Mouse (Mus musculus) heart, embryonic 15.5 days (tissue): ENCODE data around the gene Tnrc6b. TPM values are rescaled to one million over a fixed set of nuclear protein-coding genes. Genes with fewer than 3 reads are reported as not detected.
"Not testable (repeated sequence)": the region's sequence is repeated elsewhere in the genome, so short reads cannot be mapped to it uniquely, and the experiment has no call there.

Experiments used
- ATAC-seq: fragments of 200-750 bp; cut with Nextera tagmentation; replicated peaks from 2 replicates; pipeline ENCODE4 v1.8.0; 2017; ENCODE audit warnings: low read depth, moderate TSS enrichment; ENCODE audit not compliant: insufficient number of reproducible peaks, insufficient read depth, low FRiP score
- H3K27ac ChIP-seq: fragments of 300-500 bp; sonication (generic); 2 replicates; pipeline ENCODE4 v1.5.1; 2015; ENCODE audit warnings: mild to moderate bottlenecking, inconsistent platforms
- H3K27me3 ChIP-seq: fragments of 300-500 bp; sonication (generic); 2 replicates; pipeline ENCODE4 v1.6.1; 2015; ENCODE audit warnings: inconsistent platforms
- H3K36me3 ChIP-seq: fragments of 300-500 bp; sonication (generic); 2 replicates; pipeline ENCODE4 v1.6.1; 2015; ENCODE audit warnings: mild to moderate bottlenecking, inconsistent platforms
- H3K4me1 ChIP-seq: fragments of 300-500 bp; sonication (generic); replicated peaks from 2 replicates; pipeline ENCODE4 v1.6.1; 2015; ENCODE audit warnings: inconsistent platforms
- H3K4me2 ChIP-seq: fragments of 300-500 bp; sonication (generic); 2 replicates; pipeline ENCODE4 v1.6.1; 2015; ENCODE audit warnings: inconsistent platforms, mild to moderate bottlenecking, moderate library complexity
- H3K4me3 ChIP-seq: fragments of 300-500 bp; sonication (generic); 2 replicates; pipeline ENCODE4 v1.5.1; 2015; ENCODE audit warnings: mild to moderate bottlenecking, inconsistent platforms
- H3K9ac ChIP-seq: fragments of 300-500 bp; sonication (generic); 2 replicates; pipeline ENCODE4 v1.6.1; 2015; ENCODE audit warnings: mild to moderate bottlenecking, inconsistent platforms
- H3K9me3 ChIP-seq: fragments of 300-500 bp; sonication (generic); replicated peaks from 2 replicates; pipeline ENCODE4 v1.6.1; 2016; ENCODE audit warnings: inconsistent platforms
- WGBS: fragments of 180-500 bp; shearing (Covaris S2); methylation state at CpG from one replicate; pipeline ENCODE4 v1.1.7; 2015; ENCODE audit warnings: mixed read lengths; 5-methylcytosine and 5-hydroxymethylcytosine counted together
- polyA plus RNA-seq: library from polyadenylated mRNA; unstranded; fragments of >200 nt; fragmentation: Nextera tagmentation; extraction: Ambion mirVana; gene quantifications from 2 replicates; pipeline ENCODE4 v1.2.1, GENCODE M21; 2015

Gene Tnrc6b
- polyA plus RNA-seq, 1 experiment from 2014 or later, result 22.7 TPM

DNA sequence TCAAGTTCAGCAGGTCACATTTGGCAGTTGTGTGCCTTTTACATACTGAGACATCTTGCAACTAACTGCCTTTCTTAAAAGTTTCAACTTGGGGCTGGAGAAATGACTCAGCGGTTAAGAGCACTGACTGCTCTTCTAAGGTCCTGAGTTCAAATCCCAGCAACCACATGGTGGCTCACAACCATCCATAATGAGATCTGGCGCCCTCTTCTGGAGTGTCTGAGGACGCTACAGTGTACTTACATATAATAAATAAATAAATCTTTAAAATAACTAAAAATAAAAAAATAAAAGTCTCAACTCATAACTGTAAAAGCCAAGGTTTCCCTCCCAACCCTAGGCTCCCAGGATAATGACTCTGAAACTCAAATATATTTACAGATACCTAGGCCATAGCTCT is 141.4 kb downstream of the Tnrc6b start:
- H3K9ac ChIP-seq, H3K4me2 ChIP-seq, H3K27me3 ChIP-seq, H3K27ac ChIP-seq, H3K9me3 ChIP-seq, H3K36me3 ChIP-seq, H3K4me3 ChIP-seq, ATAC-seq: not testable (repeated sequence)
- WGBS, result 88% methylated on average over 3 of the region's 3 CpGs
- H3K4me1 ChIP-seq, result peaks cover 33% of the 10 kb centered on the region

DNA sequence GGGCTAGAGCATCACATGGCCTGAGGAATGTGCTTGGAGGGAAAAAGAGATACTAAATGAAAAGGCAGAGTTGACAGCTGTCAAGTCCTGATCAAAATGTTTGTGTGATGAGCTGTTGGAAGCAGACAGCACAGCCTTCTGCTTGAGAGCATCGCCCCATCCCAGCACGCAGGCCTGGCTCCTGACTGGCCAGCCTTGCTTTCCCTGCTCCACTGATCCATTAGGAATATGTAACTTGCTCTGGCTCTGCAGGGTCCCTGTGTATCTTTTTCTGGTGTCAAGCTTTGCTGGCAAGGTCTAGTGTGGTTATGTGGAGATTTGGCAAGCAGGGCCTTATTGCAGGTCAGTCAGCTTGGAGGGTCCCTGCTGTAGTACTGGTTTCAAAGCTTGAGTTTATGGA is 148.3 kb downstream of the Tnrc6b start:
- H3K36me3 ChIP-seq, result 0 out of 2 replicates have a peak, but pooled peaks cover 4% of the 10 kb centered on the region
- peaks cover 10% of the 10 kb centered on the region for H3K4me1 ChIP-seq
- no peaks in the 10 kb centered on the region for H3K9me3 ChIP-seq
- no peak overlapping the region for H3K4me2 ChIP-seq
- H3K9ac ChIP-seq, result no peak overlapping the region
- no peak overlapping the region for H3K27ac ChIP-seq
- ATAC-seq, result no peak
- no peaks in the 10 kb centered on the region for H3K27me3 ChIP-seq
- H3K4me3 ChIP-seq, result no peak overlapping the region
- 95% methylated on average over 2 of the region's 2 CpGs for whole genome bisulfite sequencing

DNA sequence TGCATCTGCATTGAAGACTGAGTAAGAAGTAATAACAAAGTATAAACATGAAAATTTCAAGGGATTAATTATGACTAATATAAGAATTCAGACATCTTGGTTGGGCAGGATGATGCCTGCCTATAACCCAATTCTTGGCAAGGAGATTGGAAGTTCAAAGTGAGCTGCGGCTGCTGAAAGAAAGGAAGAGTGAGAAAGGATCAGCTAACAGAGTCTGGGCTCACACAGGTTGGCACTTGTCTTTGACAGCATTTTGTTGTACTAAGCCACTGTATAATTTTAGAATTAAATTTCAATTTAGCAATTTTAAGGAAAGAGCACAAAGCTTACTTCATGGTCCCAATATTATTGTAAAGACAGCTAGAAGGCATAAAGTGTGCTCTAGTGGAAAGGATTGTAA is 150.2 kb downstream of the Tnrc6b start:
- no peak overlapping the region for H3K27ac ChIP-seq
- no peak overlapping the region for H3K4me3 ChIP-seq
- H3K4me1 ChIP-seq, result peaks cover 6% of the 10 kb centered on the region
- H3K9ac ChIP-seq, result no peak overlapping the region
- no peak overlapping the region for H3K4me2 ChIP-seq
- H3K9me3 ChIP-seq, result no peaks in the 10 kb centered on the region
- peaks cover 6% of the 10 kb centered on the region; the same call in 1 of the 2 replicates for H3K36me3 ChIP-seq
- WGBS, result 82% methylated on average over 1 of the region's 1 CpGs
- no peaks in the 10 kb centered on the region for H3K27me3 ChIP-seq
- no peak for ATAC-seq

DNA sequence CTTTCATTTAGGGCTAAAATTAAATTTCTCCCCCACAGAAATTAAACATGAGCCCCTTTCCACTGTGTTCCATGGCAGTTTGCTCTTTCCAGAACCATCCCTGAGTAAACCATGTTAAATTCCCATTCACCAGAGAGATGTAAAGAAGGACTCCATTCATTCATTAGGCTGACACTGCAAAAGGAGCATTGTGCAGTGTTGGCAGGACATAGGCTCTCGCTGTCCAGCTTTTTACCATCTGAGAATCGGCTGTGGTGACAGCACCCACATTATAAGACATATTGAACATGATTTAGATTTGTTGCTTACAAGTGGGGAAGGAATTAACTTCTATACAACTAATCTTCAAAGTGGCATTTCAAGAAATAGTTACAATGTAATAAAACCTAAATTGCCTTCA is 150.9 kb downstream of the Tnrc6b start:
- no peaks in the 10 kb centered on the region for H3K9me3 ChIP-seq
- peaks cover 12% of the 10 kb centered on the region; the same call in 1 of the 2 replicates for H3K36me3 ChIP-seq
- H3K4me2 ChIP-seq, result no peak overlapping the region
- no peak for ATAC-seq
- H3K9ac ChIP-seq, result no peak overlapping the region
- no peak overlapping the region for H3K4me3 ChIP-seq
- H3K27ac ChIP-seq, result no peak overlapping the region
- peaks cover 6% of the 10 kb centered on the region for H3K4me1 ChIP-seq
- 73% methylated on average over 2 of the region's 2 CpGs for WGBS
- no peaks in the 10 kb centered on the region for H3K27me3 ChIP-seq

DNA sequence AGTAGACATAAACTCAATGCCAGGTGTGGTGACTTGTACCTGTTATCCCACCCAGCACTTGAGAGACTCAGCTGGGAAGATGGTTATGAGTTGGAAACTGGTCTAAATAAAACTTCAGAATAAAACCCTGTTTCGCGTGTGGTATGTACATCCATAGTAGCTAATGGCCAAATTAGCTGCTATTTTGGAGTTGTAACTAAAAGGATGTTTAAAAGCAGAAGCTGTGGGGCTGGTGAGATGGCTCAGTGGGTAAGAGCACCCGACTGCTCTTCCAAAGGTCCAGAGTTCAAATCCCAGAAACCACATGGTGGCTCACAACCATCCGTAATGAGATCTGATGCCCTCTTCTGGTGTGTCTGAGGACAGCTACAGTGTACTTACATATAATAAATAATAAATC is 157.5 kb downstream of the Tnrc6b start:
- H3K36me3 ChIP-seq, ATAC-seq, H3K27ac ChIP-seq, H3K9ac ChIP-seq, H3K9me3 ChIP-seq, H3K4me1 ChIP-seq, H3K4me2 ChIP-seq, H3K4me3 ChIP-seq, H3K27me3 ChIP-seq: not testable (repeated sequence)
- 94% methylated on average over 4 of the region's 4 CpGs for WGBS

DNA sequence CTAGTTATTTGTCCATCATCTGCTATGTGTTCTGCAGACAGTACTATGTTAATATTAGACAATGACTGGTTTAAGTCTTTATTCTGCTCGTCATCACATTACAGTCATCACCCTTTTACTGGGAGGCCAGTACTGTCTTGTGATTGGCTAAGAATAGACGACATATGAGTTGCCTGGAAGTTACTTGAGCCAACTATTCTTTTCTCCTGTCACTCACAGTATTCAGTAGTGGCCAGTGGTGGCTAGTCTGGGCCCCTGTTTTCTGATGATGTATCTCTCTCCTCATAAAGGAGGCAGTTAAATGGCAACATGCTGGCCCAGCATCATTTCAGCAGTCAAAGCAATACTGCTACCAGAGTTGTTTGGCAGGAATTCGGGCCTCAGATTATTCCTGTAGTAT is 163.6 kb downstream of the Tnrc6b start:
- H3K4me1 ChIP-seq, result 0 out of 2 replicates have a peak, but pooled peaks cover 2% of the 10 kb centered on the region
- no peaks in the 10 kb centered on the region for H3K9me3 ChIP-seq
- ATAC-seq, result no peak
- H3K27me3 ChIP-seq, result no peaks in the 10 kb centered on the region
- H3K9ac ChIP-seq, result no peak overlapping the region
- peaks cover 27% of the 10 kb centered on the region for H3K36me3 ChIP-seq
- H3K4me3 ChIP-seq, result no peak overlapping the region
- 59% methylated on average over 3 of the region's 3 CpGs for WGBS
- H3K27ac ChIP-seq, result no peak overlapping the region
- no peak overlapping the region for H3K4me2 ChIP-seq

DNA sequence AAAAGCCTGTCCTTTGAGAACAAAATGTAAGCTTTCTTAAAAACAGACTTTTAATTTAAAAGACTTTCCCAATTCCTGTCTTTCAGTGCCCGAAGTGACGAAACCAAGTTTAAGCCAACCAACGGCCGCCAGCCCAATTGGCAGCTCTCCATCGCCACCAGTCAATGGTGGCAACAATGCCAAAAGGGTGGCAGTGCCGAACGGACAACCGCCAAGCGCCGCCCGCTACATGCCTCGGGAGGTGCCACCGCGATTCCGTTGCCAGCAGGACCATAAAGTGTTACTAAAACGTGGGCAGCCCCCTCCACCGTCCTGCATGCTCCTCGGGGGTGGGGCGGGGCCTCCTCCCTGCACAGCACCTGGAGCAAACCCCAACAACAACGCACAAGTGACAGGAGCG is 165.1 kb downstream of the Tnrc6b start:
- no peak for ATAC-seq
- Histone ChIP-seq H3K9ac (no peak overlapping the region), H3K27me3 (no peaks in the 10 kb centered on the region), H3K9me3 (no peaks in the 10 kb centered on the region), H3K4me2 (no peak overlapping the region), H3K4me1 (0 out of 2 replicates have a peak, but pooled peaks cover 2% of the 10 kb centered on the region), H3K27ac (no peak overlapping the region), H3K4me3 (no peak overlapping the region), H3K36me3 (peaks cover 42% of the 10 kb centered on the region)
- 85% methylated on average over 21 of the region's 21 CpGs for WGBS

DNA sequence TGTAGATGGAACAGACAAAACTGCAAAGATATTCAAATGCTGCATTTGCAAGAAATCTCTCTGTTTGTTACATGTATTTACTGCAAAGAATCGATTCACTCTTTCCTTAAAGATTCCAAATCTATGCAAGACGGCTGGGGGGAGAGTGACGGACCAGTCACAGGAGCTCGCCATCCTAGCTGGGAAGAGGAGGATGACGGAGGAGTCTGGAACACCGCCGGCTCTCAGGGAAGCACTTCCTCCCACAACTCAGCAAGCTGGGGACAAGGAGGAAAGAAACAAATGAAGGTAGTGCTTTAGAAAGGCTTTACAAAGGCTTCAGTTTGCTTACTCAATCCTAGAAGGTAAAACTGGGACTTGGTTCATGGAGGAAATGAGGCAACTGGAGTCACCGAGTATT is 173.0 kb downstream of the Tnrc6b start:
- Histone ChIP-seq H3K27me3 (no peaks in the 10 kb centered on the region), H3K4me3 (no peak overlapping the region), H3K9ac (no peak overlapping the region), H3K36me3 (peaks cover 79% of the 10 kb centered on the region), H3K4me1 (no peaks in the 10 kb centered on the region), H3K27ac (no peak overlapping the region), H3K9me3 (no peaks in the 10 kb centered on the region), H3K4me2 (no peak overlapping the region)
- no peak for ATAC-seq
- WGBS, result 87% methylated on average over 8 of the region's 8 CpGs

DNA sequence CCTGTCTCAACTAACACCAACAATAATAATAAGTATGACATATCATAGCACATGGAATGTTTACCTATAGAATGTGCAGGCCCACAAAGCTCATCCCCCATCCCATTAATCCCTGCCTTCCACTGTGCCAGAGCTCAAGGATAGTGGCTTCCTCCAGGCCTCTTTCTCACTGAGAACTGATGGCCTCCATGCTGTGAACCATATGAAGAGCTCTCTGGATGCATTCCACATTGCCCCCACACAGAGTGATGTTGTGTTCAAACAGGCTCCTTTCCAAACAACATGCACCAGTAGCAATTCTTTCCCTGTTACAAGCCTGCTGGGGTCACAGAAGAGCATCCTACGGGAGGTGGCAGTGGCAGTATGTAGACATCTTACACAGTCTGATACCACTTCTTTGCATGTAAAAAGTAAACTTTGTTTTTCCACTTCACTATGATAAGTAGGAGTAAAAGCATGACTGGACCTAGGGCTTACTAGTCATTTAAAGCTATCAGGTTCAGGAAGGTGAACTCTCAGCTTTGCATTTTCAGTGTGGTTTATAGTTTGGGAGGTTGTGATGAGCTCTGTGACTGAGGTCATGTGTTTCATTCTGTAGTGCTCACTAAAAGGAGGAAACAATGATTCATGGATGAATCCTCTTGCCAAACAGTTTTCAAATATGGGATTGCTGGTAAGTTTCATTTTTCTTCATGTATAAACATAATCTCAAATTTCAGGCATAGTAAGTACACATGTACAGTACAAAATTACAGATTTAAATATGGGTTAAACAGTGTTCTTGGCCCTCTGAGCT is 175.4 kb downstream of the Tnrc6b start:
- WGBS, result 75% methylated on average over 1 of the region's 1 CpGs
- Histone ChIP-seq H3K27me3 (no peaks in the 10 kb centered on the region), H3K4me3 (no peak overlapping the region), H3K9ac (no peak overlapping the region), H3K36me3 (peaks cover 69% of the 10 kb centered on the region), H3K27ac (no peak overlapping the region), H3K4me1 (no peaks in the 10 kb centered on the region), H3K4me2 (no peak overlapping the region), H3K9me3 (no peaks in the 10 kb centered on the region)
- no peak for ATAC-seq

DNA sequence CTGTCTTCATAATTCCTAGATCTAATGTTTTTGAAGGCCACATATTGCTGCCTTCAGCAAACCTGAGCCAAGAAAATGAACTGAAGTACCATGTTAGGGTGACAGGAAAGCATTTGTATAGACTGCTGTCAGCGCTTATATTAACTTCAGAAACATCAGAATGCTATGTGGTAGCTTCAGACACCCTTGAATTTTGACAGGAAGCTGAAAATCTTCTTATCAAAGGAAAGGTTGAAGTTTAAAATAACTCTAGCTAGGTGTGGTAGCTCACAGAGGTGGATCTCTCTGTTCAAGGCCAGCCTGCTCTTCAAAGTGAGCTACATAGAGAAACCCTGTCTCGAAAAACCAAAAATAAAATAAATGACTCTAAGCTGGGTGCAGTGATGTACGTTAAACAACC is 181.2 kb downstream of the Tnrc6b start:
- Histone ChIP-seq H3K36me3 (peaks cover 72% of the 10 kb centered on the region), H3K4me3 (no peak overlapping the region), H3K4me2 (no peak overlapping the region), H3K27ac (no peak overlapping the region), H3K4me1 (no peaks in the 10 kb centered on the region), H3K9me3 (no peaks in the 10 kb centered on the region), H3K27me3 (no peaks in the 10 kb centered on the region), H3K9ac (no peak overlapping the region)
- no peak for ATAC-seq
- WGBS, result 94% methylated on average over 3 of the region's 3 CpGs

DNA sequence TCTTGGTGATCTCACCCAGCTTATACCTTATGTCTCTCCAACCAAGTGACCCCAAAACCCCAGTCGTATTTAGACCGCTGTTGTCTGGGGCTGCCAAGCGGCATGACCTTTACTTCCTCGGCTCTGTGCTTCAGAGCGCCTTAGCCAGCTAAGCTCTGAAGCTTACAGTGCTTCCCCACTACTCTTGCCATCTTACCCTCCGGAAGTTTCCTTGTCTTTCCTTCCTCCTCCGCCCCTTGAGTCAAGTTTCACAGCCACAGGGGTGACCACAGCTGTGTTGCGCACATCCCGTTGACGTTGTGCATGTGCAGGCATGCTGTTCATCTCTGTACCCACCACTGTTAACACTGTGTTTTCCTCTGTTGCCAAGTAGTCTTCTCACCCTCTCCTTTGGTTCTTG is 185.6 kb downstream of the Tnrc6b start:
- Histone ChIP-seq H3K9ac (no peak overlapping the region), H3K4me3 (no peak overlapping the region), H3K4me1 (no peaks in the 10 kb centered on the region), H3K4me2 (no peak overlapping the region), H3K27ac (no peak overlapping the region), H3K9me3 (no peaks in the 10 kb centered on the region), H3K36me3 (peaks cover 54% of the 10 kb centered on the region), H3K27me3 (no peaks in the 10 kb centered on the region)
- ATAC-seq, result no peak
- 87% methylated on average over 10 of the region's 10 CpGs for WGBS

DNA sequence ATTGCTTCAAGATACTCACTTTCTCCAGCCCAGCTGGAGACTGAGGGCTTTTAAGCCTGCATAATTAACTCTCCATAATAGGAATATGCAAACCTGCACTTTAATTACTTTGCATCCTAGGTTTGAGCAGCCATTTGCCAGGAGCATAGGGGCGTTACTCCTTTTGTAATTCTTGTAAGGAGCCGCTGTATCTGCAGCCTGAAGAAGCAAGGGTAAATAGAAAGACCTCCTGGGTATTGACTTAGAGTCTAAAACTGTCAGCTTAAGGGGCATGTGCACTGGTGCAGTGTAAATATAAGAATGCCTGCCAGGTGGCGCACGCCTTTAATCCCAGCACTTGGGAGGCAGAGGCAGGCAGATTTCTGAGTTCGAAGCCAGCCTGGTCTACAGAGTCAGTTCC is 186.8 kb downstream of the Tnrc6b start:
- H3K4me1 ChIP-seq, result no peaks in the 10 kb centered on the region
- WGBS, result 96% methylated on average over 5 of the region's 5 CpGs
- no peaks in the 10 kb centered on the region for H3K9me3 ChIP-seq
- H3K27me3 ChIP-seq, result no peaks in the 10 kb centered on the region
- H3K4me2 ChIP-seq, result no peak overlapping the region
- no peak for ATAC-seq
- no peak overlapping the region for H3K9ac ChIP-seq
- H3K27ac ChIP-seq, result no peak overlapping the region
- H3K36me3 ChIP-seq, result peaks cover 62% of the 10 kb centered on the region
- H3K4me3 ChIP-seq, result no peak overlapping the region
